Mouse (Mus musculus) embryo, embryonic 11.5 days (tissue): ENCODE measurements at regions not wholly inside any gene's neighbourhood (a gene's known extent, or its start where the extent isn't known, plus 50 kb on each side); places are given as distances from the start of the nearest gene placed in this dataset.

Experiments
- DNase-seq: peaks from one replicate; pipeline ENCODE4 v3.0.0-alpha.2; 2012; ENCODE audit warnings: low read depth, low spot score

GRCm38 (mm10) chr4:55203731-55204710 is 145.8 kb upstream of the Rad23b start:
- no peak for DNase-seq

GRCm38 (mm10) chr4:55206226-55206625 is 143.6 kb upstream of the Rad23b start:
- no peak for DNase-seq

- DNase-seq: no peak
Measured at GRCm38 (mm10) chr4:55207749-55208385, 142.0 kb upstream of the Rad23b start.

- DNase-seq: no peak
Measured at GRCm38 (mm10) chr4:55208386-55209345, 141.2 kb upstream of the Rad23b start.

- no peak for DNase-seq
Measured at GRCm38 (mm10) chr4:55215425-55216174, 134.2 kb upstream of the Rad23b start.

- DNase-seq: no peak
Measured at GRCm38 (mm10) chr4:55216175-55216545, 133.7 kb upstream of the Rad23b start.

GRCm38 (mm10) chr4:55225766-55226165 is 124.1 kb upstream of the Rad23b start:
- DNase-seq: no peak

- DNase-seq: no peak
Measured at GRCm38 (mm10) chr4:55227394-55227793, 122.4 kb upstream of the Rad23b start.

- no peak for DNase-seq
Measured at GRCm38 (mm10) chr4:55231522-55231921, 118.3 kb upstream of the Rad23b start.

- DNase-seq: no peak
Measured at GRCm38 (mm10) chr4:55237856-55238255, 112.0 kb upstream of the Rad23b start.

GRCm38 (mm10) chr4:55240450-55240849 is 109.4 kb upstream of the Rad23b start:
- DNase-seq: peak; percentile 66

GRCm38 (mm10) chr4:55242331-55242730 is 107.5 kb upstream of the Rad23b start:
- DNase-seq: no peak

- DNase-seq: no peak
Measured at GRCm38 (mm10) chr4:55243091-55244058, 106.5 kb upstream of the Rad23b start.

GRCm38 (mm10) chr4:55245789-55246188 is 104.1 kb upstream of the Rad23b start:
- DNase-seq: no peak

- DNase-seq: no peak
Measured at GRCm38 (mm10) chr4:55250334-55250733, 99.5 kb upstream of the Rad23b start.

- DNase-seq: no peak
Measured at GRCm38 (mm10) chr4:55251546-55251945, 98.3 kb upstream of the Rad23b start.

GRCm38 (mm10) chr4:55253769-55254168 is 96.1 kb upstream of the Rad23b start:
- no peak for DNase-seq

GRCm38 (mm10) chr4:55271965-55272630 is 77.7 kb upstream of the Rad23b start:
- no peak for DNase-seq

GRCm38 (mm10) chr4:55276300-55276952 is 73.4 kb upstream of the Rad23b start:
- no peak for DNase-seq
